Mouse (Mus musculus) large intestine, adult 2 months (tissue): ENCODE results near the gene Nudcd3. TPM values are rescaled to one million over a fixed set of nuclear protein-coding genes. Genes with fewer than 3 reads are reported as not detected.

Source experiments
- DNase-seq: peaks from one replicate; pipeline ENCODE4 v3.0.0-alpha.2; 2012; ENCODE audit warnings: low read depth, low spot score
- WGBS: fragments of 180-500 bp; shearing (Covaris S2); methylation state at CpG from one replicate; pipeline ENCODE4 v1.1.7; 2018; 5-methylcytosine and 5-hydroxymethylcytosine counted together
- polyA plus RNA-seq: library from polyadenylated mRNA; depleted of rRNA; stranded (reverse); fragments of >200 nt; gene quantifications from 2 replicates; pipeline ENCODE4 v1.2.3, GENCODE M21; 2012

Nudcd3 gene
- polyA plus RNA-seq, 1 experiment = 32.8 TPM

DNA sequence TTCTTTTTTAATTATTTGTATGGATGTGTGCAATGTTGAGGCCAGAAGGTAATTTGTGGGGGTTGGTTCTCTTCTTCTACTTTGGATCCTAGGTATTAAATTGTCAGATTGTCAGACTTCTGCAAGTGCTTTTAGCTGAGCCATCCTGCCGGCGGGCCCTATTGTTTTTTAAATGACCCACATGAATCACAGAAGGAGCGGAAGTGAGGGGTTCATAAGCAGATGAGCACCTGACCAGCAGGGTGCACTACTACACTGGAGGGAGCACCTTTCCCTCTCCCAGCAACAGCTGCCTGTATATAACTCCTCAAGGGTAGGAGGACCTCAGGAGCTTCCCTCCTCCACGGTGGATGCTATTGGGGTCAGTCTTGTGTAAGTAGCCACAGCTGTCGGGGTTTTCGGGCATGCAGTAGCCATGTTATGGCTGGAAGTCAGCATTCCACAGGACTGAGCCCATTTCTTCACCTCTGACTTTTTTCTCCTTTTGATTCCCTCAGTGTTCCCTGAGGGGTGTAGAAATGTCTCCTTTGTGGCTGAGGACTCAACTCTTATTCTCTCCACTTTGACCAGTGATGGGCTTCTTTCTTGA lies 19.3 kb downstream of the Nudcd3 start:
- WGBS = 70% methylated on average over 6 of the region's 6 CpGs
- DNase-seq = no peak

DNA sequence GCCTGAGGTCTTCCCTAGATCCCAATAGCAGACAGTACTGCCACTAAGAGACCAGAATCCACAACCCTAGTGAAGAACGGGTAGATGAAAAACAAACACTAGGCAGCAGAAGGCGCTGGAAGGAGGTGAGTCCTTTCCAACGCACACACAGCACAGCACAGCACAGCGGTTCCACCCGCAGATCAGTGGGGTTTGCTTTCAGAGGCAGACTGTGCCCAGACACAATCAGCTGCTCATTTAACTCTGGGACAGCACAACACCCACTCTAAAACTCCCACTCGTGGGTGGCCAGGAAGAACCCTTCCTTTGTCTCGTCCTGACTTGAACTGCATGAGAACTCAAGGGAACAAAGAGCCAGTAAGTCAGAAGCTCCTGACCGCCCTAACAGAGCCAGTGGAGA lies 21.0 kb downstream of the Nudcd3 start:
- no peak for DNase-seq
- 39% methylated on average over 8 of the region's 8 CpGs for WGBS

DNA sequence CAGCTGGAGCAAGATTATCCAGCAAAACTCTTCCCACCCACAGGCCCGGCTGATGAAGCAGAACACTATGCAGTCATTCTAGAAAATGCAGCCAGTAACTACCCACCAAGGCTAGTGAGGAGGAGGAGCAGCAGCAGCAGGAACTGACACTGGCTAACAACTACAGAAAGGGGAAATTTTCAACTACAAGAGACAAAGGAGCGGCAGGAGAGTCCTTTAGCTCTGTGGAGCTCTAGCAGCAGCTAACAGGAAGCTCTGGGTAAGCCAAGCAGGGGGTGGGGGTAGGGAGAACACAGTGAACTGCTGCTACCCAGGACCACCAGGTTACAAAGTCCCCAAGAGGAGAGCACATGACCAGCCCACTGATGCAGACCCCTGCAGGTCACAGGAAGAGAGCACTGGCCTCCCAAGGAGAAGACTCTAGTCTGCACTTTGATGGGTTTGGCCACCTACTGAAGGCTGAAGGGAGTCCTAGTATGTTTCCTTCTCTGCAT lies 21.5 kb downstream of the Nudcd3 start:
- 54% methylated on average over 2 of the region's 2 CpGs for WGBS
- no peak for DNase-seq

DNA sequence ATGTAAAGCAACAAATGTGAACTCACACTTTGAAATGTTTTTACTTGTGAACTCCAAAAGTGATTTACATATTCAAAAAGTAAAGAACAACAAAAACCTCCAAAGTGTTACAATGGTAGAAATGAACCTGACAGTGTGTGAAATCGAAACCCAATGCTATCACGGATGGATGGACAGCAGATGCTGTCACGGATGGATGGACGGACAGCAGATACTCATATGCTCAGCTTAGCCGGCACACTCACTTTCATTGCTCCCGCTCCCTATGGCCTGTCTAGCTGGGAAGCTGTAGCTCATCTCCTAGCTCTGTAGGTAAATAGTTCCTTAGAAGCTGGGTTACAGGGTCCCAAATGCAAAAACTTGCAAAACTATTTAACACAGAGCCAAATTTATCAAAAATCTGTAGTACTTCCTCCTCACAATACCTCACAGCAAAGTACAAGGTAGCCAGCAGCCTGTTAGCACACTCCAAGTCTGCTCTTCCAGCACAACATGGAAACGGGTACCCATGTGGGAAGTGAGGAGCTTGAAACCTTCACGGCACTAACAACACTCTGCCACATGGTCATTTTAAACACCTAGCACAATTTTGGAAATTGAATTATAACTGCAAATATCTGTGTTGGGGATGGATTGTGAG lies 22.3 kb downstream of the Nudcd3 start:
- DNase-seq = no peak
- 90% methylated on average over 8 of the region's 8 CpGs for WGBS

DNA sequence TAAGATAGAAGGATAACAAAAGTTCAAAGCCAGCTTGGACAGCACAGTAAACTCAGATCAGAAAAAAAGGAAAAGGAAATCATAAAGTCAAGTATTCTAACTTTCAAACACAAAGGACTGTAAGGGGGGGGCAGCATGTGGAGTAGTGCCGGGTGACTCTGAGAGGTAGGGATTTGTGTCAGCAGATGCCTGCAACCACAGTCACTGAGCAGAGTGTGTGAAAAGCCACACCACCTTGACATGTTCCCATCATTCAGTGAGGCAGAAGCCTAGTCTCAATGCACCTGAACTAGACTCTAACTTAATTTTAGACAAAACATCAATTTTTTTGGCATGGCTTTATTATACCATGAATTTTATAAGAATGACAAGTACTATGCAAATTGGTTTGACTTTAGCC lies 24.7 kb downstream of the Nudcd3 start:
- WGBS = 28% methylated on average over 1 of the region's 1 CpGs
- no peak for DNase-seq

DNA sequence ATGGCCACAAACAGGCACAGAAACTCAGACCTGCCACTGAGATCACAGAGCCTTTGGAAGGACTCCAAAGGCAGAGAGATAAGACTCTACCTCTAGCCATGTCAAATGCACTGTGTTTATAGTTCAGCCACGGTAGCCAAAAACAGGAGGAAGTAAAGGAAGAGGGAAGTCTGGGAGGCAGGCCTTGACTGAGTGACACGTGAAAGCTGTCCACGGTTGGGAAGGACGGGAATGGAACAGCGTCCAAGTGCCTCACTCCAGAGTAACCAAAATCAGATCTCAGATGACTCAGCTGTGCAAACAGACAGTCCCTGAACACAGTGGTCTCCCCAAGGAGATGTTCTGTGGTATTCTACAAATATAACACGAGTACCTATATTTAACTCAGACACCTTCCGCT lies 25.5 kb downstream of the Nudcd3 start:
- WGBS = 11% methylated on average over 7 of the region's 7 CpGs

DNA sequence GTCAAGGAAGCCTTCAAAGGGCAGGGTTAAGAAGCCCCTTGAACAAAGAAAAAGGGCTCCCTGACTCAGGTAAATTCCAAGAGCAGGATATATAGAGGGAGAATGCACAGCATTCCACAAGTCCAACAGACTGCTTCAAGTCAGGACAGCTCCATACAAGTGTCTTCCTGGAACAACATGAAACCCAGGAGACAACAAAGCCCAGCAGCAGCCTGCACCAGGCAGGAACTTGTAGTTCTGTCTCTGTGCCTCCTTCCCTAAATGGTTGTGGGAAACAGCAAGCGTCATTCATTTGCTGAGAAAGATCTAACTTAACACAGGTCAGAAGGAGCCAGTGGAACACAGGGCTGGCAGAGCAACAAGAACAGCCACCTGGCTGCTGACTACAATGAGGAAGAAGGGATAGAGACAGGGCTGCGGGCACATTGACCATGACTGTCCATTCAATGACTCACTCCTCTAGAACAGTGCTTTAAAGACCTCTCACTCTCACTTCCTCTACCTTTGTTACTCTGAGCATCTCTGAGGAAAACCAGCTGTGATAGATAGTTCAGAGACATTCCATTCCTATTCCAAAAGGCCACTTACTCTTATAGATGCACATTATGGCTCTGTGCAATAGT lies 31.1 kb downstream of the Nudcd3 start:
- WGBS = 44% methylated on average over 2 of the region's 2 CpGs
- no peak for DNase-seq

More for the DNA sequence above, 25.5 kb downstream of the Nudcd3 start:
- DNase-seq = peak; percentile 54

DNA sequence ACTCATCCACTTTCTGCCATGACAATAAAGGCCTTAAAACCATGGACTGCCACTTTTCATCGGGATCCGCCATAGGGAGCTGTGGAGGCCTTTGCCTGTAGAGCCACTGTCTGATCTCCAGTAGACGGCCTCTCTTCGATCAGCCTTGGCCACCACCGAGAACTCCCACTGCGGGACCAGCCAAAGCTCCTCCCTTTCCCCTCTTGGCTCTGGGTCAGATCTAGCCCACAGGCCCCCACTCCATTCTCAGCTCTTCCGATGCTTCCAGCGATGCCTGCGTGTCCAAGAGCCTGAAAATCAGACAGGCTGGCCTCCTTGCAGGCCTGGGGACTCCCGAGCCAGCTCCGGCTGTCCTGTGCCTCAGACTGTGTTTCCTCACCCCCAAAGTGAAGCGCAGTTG lies 33.9 kb downstream of the Nudcd3 start:
- no peak for DNase-seq
- WGBS = 91% methylated on average over 12 of the region's 12 CpGs

DNA sequence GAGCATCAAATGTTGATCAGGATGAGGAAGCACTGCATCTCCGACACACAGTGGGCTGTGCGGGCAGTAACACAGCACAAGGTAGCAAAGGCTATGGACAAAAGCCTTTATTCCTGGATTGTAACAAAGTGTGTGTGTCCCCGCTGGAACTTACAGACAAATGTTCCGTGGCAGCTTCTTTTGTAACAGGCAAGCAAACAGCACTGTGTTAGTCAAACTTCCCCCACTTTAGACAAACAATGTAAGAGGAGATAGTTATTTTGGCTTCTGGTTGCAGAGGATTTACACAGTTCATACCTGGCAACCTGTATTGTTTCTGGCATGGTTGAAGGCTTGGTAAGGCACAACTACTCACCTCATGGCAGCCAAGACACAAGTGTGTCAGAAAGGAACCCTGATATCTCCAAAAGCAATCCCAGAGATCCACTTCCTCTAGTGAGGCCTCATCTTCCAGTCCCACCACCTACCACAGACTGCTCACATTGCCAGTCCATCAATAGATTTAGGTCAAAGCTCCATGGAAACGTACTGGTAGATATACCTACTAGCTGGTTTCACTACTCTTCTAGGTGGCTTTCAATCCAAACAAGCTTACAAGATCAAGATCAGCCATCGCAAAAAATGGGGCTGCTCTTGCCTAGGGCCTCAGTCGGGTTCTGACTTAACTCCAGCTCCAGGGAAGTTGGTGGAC lies 34.7 kb downstream of the Nudcd3 start:
- DNase-seq = no peak
- 86% methylated on average over 7 of the region's 7 CpGs for WGBS

DNA sequence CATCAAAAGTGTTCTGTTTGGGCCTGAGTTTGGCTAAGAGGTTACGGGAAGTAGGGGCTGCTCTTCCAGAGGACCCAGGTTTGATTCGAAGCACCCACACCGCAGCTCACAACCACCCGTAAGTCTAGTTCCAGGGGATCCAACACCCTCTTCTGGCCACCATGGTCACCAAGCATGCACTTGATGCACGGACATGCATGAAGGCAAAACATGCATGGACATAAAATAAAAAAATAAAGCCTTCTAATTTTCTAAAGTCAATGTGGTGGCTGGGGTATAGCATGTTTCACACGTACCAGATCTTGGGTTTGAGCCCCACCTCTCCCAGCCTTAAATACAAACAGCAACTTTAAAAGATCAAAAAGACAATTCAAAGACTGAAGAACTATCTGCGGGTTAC lies 35.4 kb downstream of the Nudcd3 start:
- DNase-seq = no peak
- WGBS = 96% methylated on average over 7 of the region's 7 CpGs

DNA sequence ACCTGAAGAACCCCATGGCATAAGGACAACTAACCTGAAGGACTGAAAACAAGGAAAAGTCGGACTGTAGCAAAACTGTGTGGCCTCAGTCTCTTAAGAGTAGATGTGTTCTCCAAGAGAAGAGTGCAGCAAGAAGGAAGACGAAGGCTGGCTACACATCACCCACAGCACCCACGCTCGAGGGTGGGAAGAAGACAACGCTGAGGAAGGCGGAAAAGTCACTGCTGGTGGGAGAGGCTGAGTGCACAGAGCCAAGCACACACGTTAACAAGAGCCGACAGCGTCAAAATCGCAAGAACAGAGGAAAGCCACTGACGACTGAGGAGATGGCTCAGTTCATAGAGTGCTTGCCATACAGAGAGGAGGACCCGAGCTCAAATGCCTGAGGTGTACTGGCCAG lies 36.5 kb downstream of the Nudcd3 start:
- WGBS = 90% methylated on average over 12 of the region's 12 CpGs
- DNase-seq = no peak

DNA sequence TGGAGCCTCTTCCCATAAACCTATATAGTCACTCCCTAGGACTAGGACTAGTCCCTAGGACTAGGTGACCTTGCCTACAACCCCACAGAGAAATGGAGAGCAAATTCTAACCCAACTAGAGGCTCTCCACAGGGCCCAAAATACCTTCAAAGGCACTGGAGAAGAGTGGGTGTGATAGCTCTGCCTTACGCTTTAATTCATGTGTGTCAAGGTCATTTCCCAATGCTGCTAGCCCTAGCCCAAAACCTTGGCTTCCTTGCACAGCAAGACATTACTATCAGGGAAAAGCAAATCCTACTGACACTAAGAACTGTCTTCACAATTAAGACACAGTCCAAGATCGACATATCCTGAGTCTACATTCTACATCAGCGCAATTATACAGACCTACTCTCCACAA lies 37.2 kb downstream of the Nudcd3 start:
- WGBS = 96% methylated on average over 3 of the region's 3 CpGs
- DNase-seq = no peak

DNA sequence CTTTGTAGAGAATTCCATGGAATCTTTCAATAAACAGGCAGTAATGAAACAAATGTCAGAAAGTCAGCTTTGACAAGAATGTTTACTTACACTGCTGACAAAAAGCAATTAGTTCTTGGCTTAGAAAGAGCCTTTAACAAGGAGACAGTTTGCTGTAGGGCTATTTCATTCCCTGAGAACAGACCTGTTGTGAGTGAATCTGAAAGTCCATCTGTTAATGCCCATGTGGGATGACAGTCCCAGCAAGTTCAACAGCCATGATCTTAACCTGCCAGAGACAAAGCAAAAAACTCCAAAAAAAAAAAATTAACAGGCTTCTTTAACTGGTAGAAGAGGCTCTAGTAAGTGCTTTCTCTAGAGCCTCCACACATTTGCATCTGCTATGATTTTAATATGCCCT lies 38.7 kb downstream of the Nudcd3 start:
- DNase-seq = no peak

DNA sequence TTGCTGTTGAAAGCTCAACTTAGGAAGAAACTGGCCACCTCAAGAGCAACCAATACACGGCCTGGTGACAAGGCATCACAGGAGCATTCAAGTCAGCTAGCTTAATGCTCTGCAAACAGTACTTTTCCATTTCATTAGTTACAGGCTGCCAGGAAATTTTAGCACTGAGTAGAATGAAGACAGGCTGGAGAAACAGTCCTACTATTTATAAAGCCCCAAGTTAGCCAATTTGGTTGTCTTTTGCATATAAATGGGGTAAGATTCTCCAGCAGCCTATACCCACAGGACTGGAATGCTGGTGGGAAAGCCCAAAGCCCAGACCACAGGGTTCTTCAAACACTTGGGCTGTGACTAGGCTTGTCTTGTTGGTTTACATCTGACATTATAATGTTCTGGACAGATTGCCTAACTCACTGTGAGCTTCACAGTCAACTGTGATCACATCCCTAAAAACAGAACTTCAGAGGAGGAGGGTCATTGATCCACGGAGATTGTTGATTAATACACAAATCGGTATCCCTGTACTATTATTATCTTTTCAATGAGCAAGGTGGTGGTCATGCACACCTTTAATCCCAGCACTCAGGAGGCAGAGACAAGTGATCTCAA lies 39.4 kb downstream of the Nudcd3 start:
- DNase-seq = no peak
- 81% methylated on average over 3 of the region's 3 CpGs for WGBS

DNA sequence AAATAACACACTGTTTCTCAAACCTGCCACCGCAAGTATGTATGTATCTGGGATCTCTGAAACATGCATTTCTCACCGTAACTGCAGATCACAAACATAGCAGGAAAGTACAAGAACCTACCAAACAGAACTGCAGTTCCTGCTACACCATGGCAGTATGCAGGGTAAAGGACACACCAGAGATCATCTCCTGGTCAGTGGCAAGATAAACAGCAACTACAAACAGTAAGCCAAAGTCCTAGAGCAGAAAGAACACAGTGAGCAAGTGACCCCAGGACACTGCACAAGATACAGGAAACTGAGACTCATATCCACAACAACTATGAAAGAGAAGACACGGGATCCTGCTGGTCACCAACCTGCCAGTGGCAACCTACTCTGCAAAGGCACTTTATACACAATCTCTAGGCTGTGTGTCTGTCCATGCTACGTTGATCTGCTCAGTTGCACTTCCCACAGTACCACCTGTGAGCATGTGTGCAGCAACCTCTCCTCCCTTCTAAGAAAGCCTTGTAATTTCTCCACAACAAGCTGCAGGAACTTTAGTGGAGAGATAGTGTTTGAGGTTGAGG lies 40.4 kb downstream of the Nudcd3 start:
- no peak for DNase-seq
- WGBS = 87% methylated on average over 4 of the region's 4 CpGs

DNA sequence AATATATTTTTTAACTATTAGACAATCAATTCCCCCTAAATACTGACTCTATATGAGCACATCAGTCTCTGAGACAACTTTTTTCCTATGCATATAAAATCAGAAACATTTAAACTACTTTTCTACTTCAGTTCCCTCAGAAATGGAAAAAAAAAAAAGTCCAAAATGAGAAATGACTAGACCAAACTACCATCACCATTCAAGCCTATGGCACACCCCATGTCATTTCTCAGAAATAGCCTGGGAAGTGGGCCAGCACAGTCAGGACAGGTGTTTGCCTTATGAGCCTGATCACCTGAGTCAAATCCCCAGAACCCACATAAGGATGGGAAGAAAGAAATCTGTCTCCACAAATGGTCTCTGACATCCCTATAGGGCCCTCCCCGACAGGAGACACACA lies 41.7 kb downstream of the Nudcd3 start:
- WGBS = 79% methylated on average over 1 of the region's 1 CpGs
- no peak for DNase-seq

DNA sequence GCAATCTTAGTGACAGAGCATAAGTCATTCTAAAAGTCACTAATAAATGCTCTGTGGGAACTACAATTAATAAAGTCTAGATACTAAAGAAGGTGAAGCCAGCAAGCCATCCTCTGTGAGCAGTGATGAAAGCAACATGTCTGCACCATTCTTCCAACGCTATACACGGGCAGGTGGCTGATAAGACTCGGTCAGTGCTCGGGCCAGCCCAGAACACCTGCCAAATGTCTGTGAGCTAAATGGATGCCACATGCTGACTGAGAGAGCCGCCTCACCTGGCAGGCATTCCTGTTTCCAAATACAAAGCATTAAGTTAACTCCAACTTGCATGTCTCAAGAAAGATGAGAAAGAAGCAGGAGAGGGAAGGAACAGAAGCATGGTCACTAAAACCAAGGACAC lies 43.1 kb downstream of the Nudcd3 start:
- DNase-seq = no peak
- WGBS = 32% methylated on average over 5 of the region's 5 CpGs

DNA sequence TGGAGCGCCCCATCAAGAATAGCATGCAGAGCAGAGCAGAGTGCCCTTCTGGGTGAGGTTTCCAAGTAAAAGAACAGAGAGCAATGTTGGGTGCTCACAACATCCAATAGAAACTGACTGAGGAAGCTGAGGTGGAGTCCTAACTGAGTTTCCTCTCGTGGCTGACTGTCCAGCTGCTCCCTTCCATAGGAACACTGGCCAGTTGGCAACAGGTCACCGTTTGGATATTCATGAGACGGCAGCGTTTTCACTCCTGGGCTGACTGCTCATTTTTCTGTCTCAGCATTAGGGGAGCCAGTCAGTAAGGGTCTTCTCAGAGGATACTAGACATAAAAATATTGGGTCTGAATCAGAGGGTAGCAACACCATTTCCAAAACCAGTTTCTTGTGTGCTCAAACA lies 43.6 kb downstream of the Nudcd3 start:
- no peak for DNase-seq
- 71% methylated on average over 5 of the region's 5 CpGs for WGBS

DNA sequence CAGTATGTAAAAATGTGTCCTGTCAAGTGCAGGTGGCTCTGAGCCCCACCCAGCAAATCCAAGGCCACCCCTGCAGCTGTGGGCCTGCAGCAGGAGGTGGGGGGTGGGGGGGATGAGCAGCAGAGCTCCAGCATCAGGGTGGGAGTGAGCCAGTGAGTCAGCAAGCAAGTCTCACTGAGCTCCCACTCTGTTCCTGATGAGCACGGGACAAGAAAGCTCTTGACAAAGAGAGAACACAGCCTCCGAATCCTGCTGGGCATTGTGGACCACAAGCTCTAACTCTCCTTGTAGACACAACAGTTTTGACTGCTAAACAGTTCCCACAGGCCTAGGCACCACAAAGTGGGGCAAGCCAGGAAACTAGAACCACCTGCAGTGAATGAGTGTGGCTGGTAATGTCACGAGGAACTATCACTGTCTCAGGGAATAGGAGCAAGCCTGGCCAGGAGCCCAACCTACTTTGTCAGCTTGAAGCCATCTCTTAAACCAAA lies 46.0 kb downstream of the Nudcd3 start:
- no peak for DNase-seq
- 19% methylated on average over 3 of the region's 3 CpGs for WGBS

DNA sequence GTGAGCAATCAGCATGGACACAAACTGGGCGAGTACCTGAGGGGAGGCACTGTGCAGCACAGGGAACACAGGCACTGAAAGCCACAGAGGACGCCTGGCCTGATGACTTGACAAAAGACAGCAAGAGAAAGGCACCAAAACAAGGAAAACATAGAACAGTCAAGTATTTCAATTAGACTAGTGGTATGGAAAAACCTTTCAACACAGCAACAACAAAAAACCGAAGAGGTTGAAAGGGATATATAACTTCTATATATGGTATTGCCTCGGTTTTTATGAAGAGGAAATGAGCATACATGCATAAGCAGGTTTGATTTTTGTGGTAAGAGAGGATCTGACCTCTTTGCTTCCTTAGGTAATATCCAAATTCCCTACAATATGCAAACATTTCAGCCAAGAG lies 47.4 kb downstream of the Nudcd3 start:
- WGBS = 56% methylated on average over 4 of the region's 4 CpGs
- no peak for DNase-seq
